ENCODE assay signal across 9 mouse cellular contexts in the genomic region with DNA sequence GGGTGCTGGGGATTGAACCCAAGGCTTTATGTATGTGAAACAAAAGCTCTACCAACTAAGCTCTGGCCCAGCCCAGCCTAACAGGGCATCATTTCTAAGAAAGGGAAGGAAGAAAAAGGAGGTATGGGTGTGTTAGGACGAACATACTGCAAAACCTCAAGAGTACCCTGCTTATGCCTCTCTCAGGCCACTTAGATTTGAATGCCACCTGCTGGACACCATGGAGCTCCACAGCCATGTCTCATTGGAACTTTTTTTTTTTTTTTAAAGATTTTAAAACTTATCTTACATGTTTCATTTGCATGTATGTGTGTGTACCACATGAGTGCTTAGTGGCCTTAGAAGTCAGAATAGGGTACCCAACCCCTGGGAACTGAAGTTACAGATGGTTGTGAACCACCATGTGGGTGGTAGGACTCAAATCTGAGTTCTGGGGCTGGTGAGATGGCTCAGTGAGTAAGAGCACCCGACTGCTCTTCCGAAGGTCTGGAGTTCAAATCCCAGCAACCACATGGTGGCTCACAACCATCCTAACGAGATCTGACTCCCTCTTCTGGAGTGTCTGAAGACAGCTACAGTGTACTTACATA. TPM values are rescaled to one million over a fixed set of nuclear protein-coding genes. Genes with fewer than 3 reads are reported as not detected.
DNase-seq lines count a peak whose midpoint lies in the region; ATAC-seq and TF ChIP-seq lines count a peak whose summit lies in the region.
"Had no signal": no experiment of that assay in that cellular context is flagged by ENCODE, and none has a peak within 500 bp of the region (broad histone marks: within the 10 kb centered on the region; RNA-seq: fewer than 3 reads in every experiment).

No protein-coding gene starts in this region.

- no peak overlapping the region for H3K27ac ChIP-seq in hindbrain, embryonic 11.5 days (ENCODE audit: low read depth, low read length)
- H3K27ac ChIP-seq in hindbrain, embryonic 10.5 days = no peak overlapping the region
- H3K27ac ChIP-seq in ES-E14 (ENCODE audit: insufficient read depth, low read depth, low read length, poor library complexity, severe bottlenecking) = no peak overlapping the region
- H3K27ac ChIP-seq in limb, embryonic 14.5 days (replicated peaks; ENCODE audit: low read depth, low read length) = no peak overlapping the region

- 69% methylated on average over 3 of the region's 4 CpGs for WGBS in hindbrain, embryonic 11.5 days
- WGBS in hindbrain, embryonic 10.5 days = 60% methylated on average over 4 of the region's 4 CpGs
- WGBS in limb, embryonic 14.5 days = 76% methylated on average over 3 of the region's 4 CpGs

- no peaks in the 10 kb centered on the region for H3K27me3 ChIP-seq in hindbrain, embryonic 11.5 days (ENCODE audit: control insufficient read depth, insufficient read depth, low read length)
- H3K27me3 ChIP-seq in hindbrain, embryonic 10.5 days (ENCODE audit: insufficient read depth, poor library complexity, severe bottlenecking) = no peaks in the 10 kb centered on the region
- no peaks in the 10 kb centered on the region for H3K27me3 ChIP-seq in limb, embryonic 14.5 days (ENCODE audit: control insufficient read depth, insufficient read depth, low read length)

- no peaks in the 10 kb centered on the region for H3K9me3 ChIP-seq in hindbrain, embryonic 11.5 days (ENCODE audit: control insufficient read depth, low read length)
- no peaks in the 10 kb centered on the region for H3K9me3 ChIP-seq in hindbrain, embryonic 10.5 days
- no peaks in the 10 kb centered on the region for H3K9me3 ChIP-seq in ES-E14 (ENCODE audit: control insufficient read depth, insufficient read depth, low read depth, low read length)
- no peaks in the 10 kb centered on the region for H3K9me3 ChIP-seq in limb, embryonic 14.5 days (ENCODE audit: control insufficient read depth, low read length)

- peak; percentile 17 for DNase-seq in hindbrain, embryonic 11.5 days (ENCODE audit: low spot score)
- no peak for DNase-seq in hindbrain, embryonic 10.5 days (ENCODE audit: low spot score)
- DNase-seq in 416B (ENCODE audit: low read depth) (peak; percentile 85), ES-E14 (ENCODE audit: low read depth, low spot score) (no peak)
- DNase-seq in limb, embryonic 14.5 days (ENCODE audit: low spot score) = peak; percentile 50
- no peak for DNase-seq in right cerebral cortex, postnatal 36 days (ENCODE audit: low spot score in 2 of 2)
- no peak for DNase-seq in thymus, postnatal 25 days

- no peak for TF ChIP-seq POLR2A in limb, embryonic 14.5 days (IDR thresholded peaks at IDR 0.05; ENCODE audit: borderline replicate concordance, extremely low read depth, insufficient read depth, insufficient read length)

- in situ Hi-C loops in ES-E14 (cut with MboI; ENCODE audit: low sequenced_read_pairs in 2 of 2, unreplicated experiment in 2 of 2) = no loop called here

- H3K4me1 ChIP-seq in hindbrain, embryonic 11.5 days (replicated peaks; ENCODE audit: control insufficient read depth, insufficient read depth, low read length) = no peaks in the 10 kb centered on the region
- H3K4me1 ChIP-seq in hindbrain, embryonic 10.5 days (replicated peaks) = peaks cover 3% of the 10 kb centered on the region; the same call in 1 of the 2 replicates
- peaks cover 0 to under 1% of the 10 kb centered on the region in 2 experiments; a peak in 2 of 4 replicates for H3K4me1 ChIP-seq in ES-E14 (ENCODE audit: control insufficient read depth in 2 of 2, insufficient read depth in 2 of 2, low read length in 2 of 2, poor library complexity in 1 of 2)
- H3K4me1 ChIP-seq in limb, embryonic 14.5 days (ENCODE audit: control insufficient read depth, insufficient read depth, low read length) = peaks cover 7% of the 10 kb centered on the region

- H3K4me3 ChIP-seq in hindbrain, embryonic 11.5 days (ENCODE audit: low read depth, low read length) = no peak overlapping the region
- no peak overlapping the region for H3K4me3 ChIP-seq in hindbrain, embryonic 10.5 days
- no peak overlapping the region for H3K4me3 ChIP-seq in ES-E14 (ENCODE audit: insufficient read depth in 1 of 2, low read depth in 1 of 2, low read length in 2 of 2, poor library complexity in 1 of 2, severe bottlenecking in 1 of 2)
- no peak overlapping the region for H3K4me3 ChIP-seq in limb, embryonic 14.5 days (replicated peaks; ENCODE audit: low read length)

- H3K36me3 ChIP-seq in hindbrain, embryonic 11.5 days (ENCODE audit: control insufficient read depth, insufficient read depth, low read length) = no peaks in the 10 kb centered on the region
- H3K36me3 ChIP-seq in hindbrain, embryonic 10.5 days = no peaks in the 10 kb centered on the region
- no peaks in the 10 kb centered on the region for H3K36me3 ChIP-seq in ES-E14 (ENCODE audit: control insufficient read depth, insufficient read depth, low read length, poor library complexity, severe bottlenecking)
- no peaks in the 10 kb centered on the region for H3K36me3 ChIP-seq in limb, embryonic 14.5 days (ENCODE audit: control insufficient read depth, insufficient read depth, low read length)

- H3K9ac ChIP-seq in hindbrain, embryonic 11.5 days (ENCODE audit: low read depth, low read length) = no peak overlapping the region
- H3K9ac ChIP-seq in ES-E14 (ENCODE audit: insufficient read depth, low read depth, low read length, poor library complexity, severe bottlenecking) = no peak overlapping the region
- no peak overlapping the region for H3K9ac ChIP-seq in limb, embryonic 14.5 days (ENCODE audit: low read depth, low read length, severe bottlenecking)

- no peak for ATAC-seq in hindbrain, embryonic 11.5 days (ENCODE audit: low FRiP score)
- ATAC-seq in limb, embryonic 14.5 days (ENCODE audit: low FRiP score, low read depth) = no peak

- no peak overlapping the region for H3K4me2 ChIP-seq in hindbrain, embryonic 11.5 days (replicated peaks; ENCODE audit: low read depth, low read length)
- H3K4me2 ChIP-seq in limb, embryonic 14.5 days (replicated peaks; ENCODE audit: low read depth, low read length, severe bottlenecking) = no peak overlapping the region
- H3K4me2 ChIP-seq: midbrain, embryonic 11.5 days had no signal

TF ChIP-seq in ES-E14, 5 proteins besides CTCF, POLR2A, EP300 and RAD21:
- peak; percentile 97 for TF ChIP-seq ZNF384 (IDR thresholded peaks at IDR 0.05; ENCODE audit: low read depth, low read length)
- no peak for TF ChIP-seq MAFK (IDR thresholded peaks at IDR 0.05; ENCODE audit: insufficient read depth, low read depth, low read length)
TF ChIP-seq in ES-E14: peak in this region for 1.

RNA-seq across cellular contexts. Expression of a gene that starts 22.1 kb away (rescaled TPM):
- 16.4 and 20.0 TPM in 2 replicates for polyA plus RNA-seq in hindbrain, embryonic 11.5 days (2014; fragmentation: Nextera tagmentation; extraction: Ambion mirVana)
- polyA plus RNA-seq in hindbrain, embryonic 10.5 days (2016; fragmentation: Nextera tagmentation; extraction: Ambion mirVana) = 23.5 and 23.8 TPM in 2 replicates
- 69.0 and 80.8 TPM in 2 replicates for total RNA-seq in ES-E14 (2012; rRNA removed)
- polyA plus RNA-seq in limb, embryonic 14.5 days (2012; rRNA removed) = 71.2 and 91.3 TPM in 2 replicates
- 63.4 and 66.5 TPM in 2 replicates for polyA plus RNA-seq in limb, embryonic 14.5 days (2014; fragmentation: Nextera tagmentation; extraction: Ambion mirVana)

RNA-seq across cellular contexts. Expression of a gene that starts 41.6 kb away (rescaled TPM):
- polyA plus RNA-seq in hindbrain, embryonic 11.5 days (2014; fragmentation: Nextera tagmentation; extraction: Ambion mirVana) = not detected in 2 replicates
- not detected in 2 replicates for polyA plus RNA-seq in hindbrain, embryonic 10.5 days (2016; fragmentation: Nextera tagmentation; extraction: Ambion mirVana)
- 3.4 and 4.9 TPM in 2 replicates for total RNA-seq in ES-E14 (2012; rRNA removed)
- polyA plus RNA-seq in limb, embryonic 14.5 days (2012; rRNA removed) = 0.10 TPM in 1 of 2 replicates, not detected in the other
- polyA plus RNA-seq in limb, embryonic 14.5 days (2014; fragmentation: Nextera tagmentation; extraction: Ambion mirVana) = not detected in 2 replicates
- polyA plus RNA-seq: intestine, embryonic 14.5 days; midbrain, embryonic 11.5 days had no signal

RNA-seq across cellular contexts. Expression of a gene that starts 48.8 kb away (rescaled TPM):
- polyA plus RNA-seq in hindbrain, embryonic 11.5 days (2014; fragmentation: Nextera tagmentation; extraction: Ambion mirVana) = 19.7 and 22.2 TPM in 2 replicates
- 24.9 and 26.3 TPM in 2 replicates for polyA plus RNA-seq in hindbrain, embryonic 10.5 days (2016; fragmentation: Nextera tagmentation; extraction: Ambion mirVana)
- 2.7 and 5.9 TPM in 2 replicates for total RNA-seq in ES-E14 (2012; rRNA removed)
- polyA plus RNA-seq in limb, embryonic 14.5 days (2012; rRNA removed) = 23.4 and 28.8 TPM in 2 replicates
- 16.4 and 19.1 TPM in 2 replicates for polyA plus RNA-seq in limb, embryonic 14.5 days (2014; fragmentation: Nextera tagmentation; extraction: Ambion mirVana)

RNA-seq across cellular contexts. Expression of a gene that starts 59.6 kb away (rescaled TPM):
- not detected in 2 replicates for polyA plus RNA-seq in hindbrain, embryonic 11.5 days (2014; fragmentation: Nextera tagmentation; extraction: Ambion mirVana)
- polyA plus RNA-seq in hindbrain, embryonic 10.5 days (2016; fragmentation: Nextera tagmentation; extraction: Ambion mirVana) = not detected in 2 replicates
- total RNA-seq in ES-E14 (2012; rRNA removed) = not detected in 2 replicates
- not detected in 2 replicates for polyA plus RNA-seq in limb, embryonic 14.5 days (2012; rRNA removed)
- not detected in 2 replicates for polyA plus RNA-seq in limb, embryonic 14.5 days (2014; fragmentation: Nextera tagmentation; extraction: Ambion mirVana)
- polyA plus RNA-seq: intestine, embryonic 14.5 days; midbrain, embryonic 11.5 days had no signal

Comparison
In these comparisons a context has a peak if more than half of its experiments do, and no peak if none do; other contexts are left out.
1. DNase-seq: peak in hindbrain, embryonic 11.5 days (single experiment), 416B (single experiment) and limb, embryonic 14.5 days (single experiment); none in hindbrain, embryonic 10.5 days (single experiment), ES-E14 (single experiment), right cerebral cortex, postnatal 36 days (0 of 2) and thymus, postnatal 25 days (single experiment).